Mouse (Mus musculus): ENCODE measurements around the gene Bicd2. TPM values are rescaled to one million over a fixed set of nuclear protein-coding genes. Genes with fewer than 3 reads are reported as not detected.

Bicd2 gene
- polyA plus RNA-seq, 1 experiment: 63.2 TPM

DNA sequence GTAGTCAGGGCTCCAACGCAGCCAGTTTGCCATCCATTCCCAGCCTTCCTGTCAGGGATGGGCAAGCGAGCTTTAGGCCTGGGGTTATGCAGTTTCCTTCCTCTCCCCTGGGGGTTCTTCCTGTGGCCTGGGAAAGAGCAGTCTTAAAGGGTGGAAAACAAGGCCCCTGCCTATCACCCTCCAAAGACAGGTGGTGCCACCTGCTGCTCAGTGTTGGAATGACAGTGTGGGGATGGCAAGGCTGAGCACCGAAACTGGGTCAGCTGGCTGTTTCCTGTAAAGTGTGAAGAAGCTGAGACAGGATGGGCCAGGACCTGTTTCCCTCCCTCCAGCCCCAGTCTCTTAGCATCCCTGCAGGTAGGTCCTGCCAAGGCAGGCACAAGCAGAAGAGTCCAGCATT is 39.8 kb downstream of the Bicd2 start:
- TF ChIP-seq CTCF (IDR thresholded peaks at IDR 0.05; ENCODE audit: insufficient read depth, low read length): peak; percentile 98
- TF ChIP-seq POLR2A (IDR thresholded peaks at IDR 0.05; ENCODE audit: borderline replicate concordance, extremely low read depth, low read depth, low read length): no peak
- WGBS: 12% methylated on average over 3 of the region's 3 CpGs
- Histone ChIP-seq H3K4me1 (ENCODE audit: control insufficient read depth, insufficient read depth, low read length) (peaks cover 6% of the 10 kb centered on the region), H3K4me3 (replicated peaks; ENCODE audit: extremely low read depth, low read depth, low read length) (no peak overlapping the region)
- DNase-seq: peak; percentile 90

DNA sequence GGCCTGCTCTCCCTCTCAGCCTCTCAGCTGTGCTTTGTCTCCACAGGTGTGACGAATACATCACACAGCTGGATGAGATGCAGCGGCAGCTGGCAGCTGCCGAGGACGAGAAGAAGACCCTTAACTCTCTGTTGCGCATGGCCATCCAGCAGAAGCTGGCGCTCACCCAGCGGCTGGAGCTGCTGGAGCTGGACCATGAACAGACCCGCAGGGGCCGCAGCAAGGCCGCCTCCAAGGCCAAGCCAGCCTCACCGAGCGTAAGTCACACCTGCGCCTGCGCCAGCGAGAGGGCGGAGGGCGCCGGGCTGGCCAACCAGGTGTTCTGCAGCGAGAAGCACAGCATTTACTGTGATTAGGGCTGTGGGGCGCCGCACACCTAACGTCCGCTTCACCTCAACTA is 41.6 kb downstream of the Bicd2 start:
- DNase-seq: no peak
- Histone ChIP-seq H3K4me3 (replicated peaks; ENCODE audit: extremely low read depth, low read depth, low read length) (no peak overlapping the region), H3K4me1 (ENCODE audit: control insufficient read depth, insufficient read depth, low read length) (peaks cover 6% of the 10 kb centered on the region)
- 93% methylated on average over 23 of the region's 23 CpGs for WGBS
- no peak for TF ChIP-seq POLR2A (IDR thresholded peaks at IDR 0.05; ENCODE audit: borderline replicate concordance, extremely low read depth, low read depth, low read length)
- no peak for TF ChIP-seq CTCF (IDR thresholded peaks at IDR 0.05; ENCODE audit: insufficient read depth, low read length)

DNA sequence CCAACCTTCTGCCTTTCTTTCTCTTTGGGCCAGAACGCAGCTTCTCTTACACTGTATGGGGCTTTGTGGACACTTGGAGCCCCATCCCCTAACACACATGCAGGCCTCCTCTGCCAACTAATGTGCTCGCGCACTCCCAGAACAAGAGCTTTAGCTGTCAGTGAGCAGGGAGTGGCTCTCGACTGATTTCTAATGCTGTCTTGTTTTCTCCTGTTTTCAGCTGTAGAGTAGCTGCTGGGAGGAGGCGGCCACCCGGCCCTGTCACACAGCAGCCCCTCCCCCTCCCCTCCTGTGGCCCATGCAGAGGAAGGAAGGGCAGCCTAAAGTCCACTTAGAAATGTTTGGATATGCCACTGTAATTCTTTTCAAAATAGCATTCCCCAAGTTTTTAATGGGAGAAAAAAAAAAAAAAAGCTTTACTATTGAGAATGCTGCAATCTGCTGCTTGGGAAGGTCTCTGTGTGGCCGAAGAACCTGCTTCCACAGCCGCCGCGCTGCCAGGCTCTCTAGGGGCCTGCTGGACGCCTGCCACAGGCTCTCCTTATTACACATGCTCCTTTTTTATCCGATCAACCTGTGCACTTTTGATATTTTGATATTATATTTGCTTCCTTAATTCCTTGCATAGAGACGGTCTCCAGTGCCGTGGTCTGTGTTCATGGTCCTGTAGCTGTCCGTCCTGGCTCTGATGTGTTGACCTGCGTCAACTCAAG is 43.5 kb downstream of the Bicd2 start:
- H3K4me1 ChIP-seq (ENCODE audit: control insufficient read depth, insufficient read depth, low read length): peaks cover 6% of the 10 kb centered on the region
- DNase-seq: no peak
- WGBS: 51% methylated on average over 16 of the region's 16 CpGs
- TF ChIP-seq CTCF (IDR thresholded peaks at IDR 0.05; ENCODE audit: insufficient read depth, low read length): no peak
- no peak for TF ChIP-seq POLR2A (IDR thresholded peaks at IDR 0.05; ENCODE audit: borderline replicate concordance, extremely low read depth, low read depth, low read length)
- no peak overlapping the region for H3K4me3 ChIP-seq (replicated peaks; ENCODE audit: extremely low read depth, low read depth, low read length)

DNA sequence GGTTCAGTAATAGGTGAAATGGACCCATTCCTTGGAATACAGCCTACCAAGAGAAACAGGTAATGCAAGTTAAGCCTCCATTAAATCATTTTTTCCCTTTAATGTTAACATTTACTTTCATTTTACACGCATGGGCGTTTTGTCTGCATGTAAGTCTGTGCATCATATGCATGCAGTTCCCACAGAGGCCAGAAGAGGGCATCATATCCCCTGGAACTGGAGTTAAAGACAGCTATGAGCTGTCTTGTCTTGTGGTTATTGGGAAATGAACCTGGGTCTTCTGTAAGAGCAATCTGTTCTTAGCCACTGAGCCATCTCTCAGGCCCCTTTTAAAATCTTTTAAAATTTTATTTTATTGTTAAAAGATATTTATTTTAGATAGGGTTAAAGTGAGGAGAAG is 50.0 kb downstream of the Bicd2 start:
- 96% methylated on average over 2 of the region's 2 CpGs for WGBS
- Histone ChIP-seq H3K4me1 (ENCODE audit: control insufficient read depth, insufficient read depth, low read length) (no peaks in the 10 kb centered on the region; the same call in 1 of the 2 replicates), H3K4me3 (replicated peaks; ENCODE audit: extremely low read depth, low read depth, low read length) (no peak overlapping the region)
- TF ChIP-seq CTCF (IDR thresholded peaks at IDR 0.05; ENCODE audit: insufficient read depth, low read length): no peak
- no peak for TF ChIP-seq POLR2A (IDR thresholded peaks at IDR 0.05; ENCODE audit: borderline replicate concordance, extremely low read depth, low read depth, low read length)
- DNase-seq: no peak

DNA sequence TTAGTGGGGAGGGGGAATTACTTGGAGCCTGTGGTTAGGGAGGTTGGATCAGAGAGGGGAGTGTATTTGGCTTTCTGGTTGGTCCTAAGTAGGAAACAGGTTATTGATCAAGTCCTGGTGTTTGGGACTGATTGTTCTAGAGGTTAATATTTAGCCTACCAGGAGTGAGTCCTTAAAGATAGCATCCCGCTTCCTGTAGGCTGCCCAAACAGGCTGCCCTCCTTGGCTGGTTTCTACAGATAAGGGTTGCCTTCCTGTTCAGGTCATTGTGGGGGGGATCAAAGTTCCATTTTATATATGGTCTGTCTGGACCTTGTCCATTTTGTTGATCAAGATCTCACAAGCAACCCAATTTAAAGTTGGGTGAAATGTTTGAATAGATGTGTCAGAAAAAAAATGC is 52.2 kb downstream of the Bicd2 start:
- Histone ChIP-seq H3K4me1 (ENCODE audit: control insufficient read depth, insufficient read depth, low read length) (no peaks in the 10 kb centered on the region; the same call in 1 of the 2 replicates), H3K4me3 (replicated peaks; ENCODE audit: extremely low read depth, low read depth, low read length) (no peak overlapping the region)
- DNase-seq: no peak
- 60% methylated on average over 1 of the region's 1 CpGs for WGBS
- TF ChIP-seq POLR2A (IDR thresholded peaks at IDR 0.05; ENCODE audit: borderline replicate concordance, extremely low read depth, low read depth, low read length) (no peak), CTCF (IDR thresholded peaks at IDR 0.05; ENCODE audit: insufficient read depth, low read length) (no peak)

DNA sequence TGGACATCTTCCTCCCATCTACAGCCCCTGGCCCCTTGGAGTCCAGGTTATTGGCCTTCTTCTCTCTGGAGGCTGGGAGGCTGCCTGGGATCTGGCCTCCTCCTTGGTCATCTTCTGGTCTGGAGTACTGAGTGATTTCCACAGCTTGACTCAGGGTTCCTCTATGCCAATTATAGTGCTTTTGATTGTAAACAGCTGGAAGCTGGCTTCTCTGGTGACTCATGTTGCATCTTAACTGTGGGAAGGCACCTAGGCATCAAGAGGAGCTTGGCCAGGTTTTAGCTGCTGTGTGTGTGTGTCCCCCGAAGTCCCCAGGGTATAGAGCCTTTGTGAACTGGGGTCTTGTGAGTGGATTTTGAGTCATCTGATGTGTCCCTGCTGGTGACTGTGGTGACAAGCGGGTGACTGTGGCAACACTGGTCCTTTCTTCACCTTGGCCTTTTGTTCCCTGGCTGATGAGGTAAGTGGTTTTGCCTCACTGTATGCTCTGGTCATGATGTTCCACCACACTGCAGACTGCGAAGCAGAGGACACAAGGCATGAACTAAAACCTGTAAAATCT is 53.6 kb downstream of the Bicd2 start:
- no peak for DNase-seq
- no peak for TF ChIP-seq CTCF (IDR thresholded peaks at IDR 0.05; ENCODE audit: insufficient read depth, low read length)
- no peaks in the 10 kb centered on the region; the same call in 1 of the 2 replicates for H3K4me1 ChIP-seq (ENCODE audit: control insufficient read depth, insufficient read depth, low read length)
- 94% methylated on average over 3 of the region's 3 CpGs for WGBS
- H3K4me3 ChIP-seq (replicated peaks; ENCODE audit: extremely low read depth, low read depth, low read length): no peak overlapping the region

DNA sequence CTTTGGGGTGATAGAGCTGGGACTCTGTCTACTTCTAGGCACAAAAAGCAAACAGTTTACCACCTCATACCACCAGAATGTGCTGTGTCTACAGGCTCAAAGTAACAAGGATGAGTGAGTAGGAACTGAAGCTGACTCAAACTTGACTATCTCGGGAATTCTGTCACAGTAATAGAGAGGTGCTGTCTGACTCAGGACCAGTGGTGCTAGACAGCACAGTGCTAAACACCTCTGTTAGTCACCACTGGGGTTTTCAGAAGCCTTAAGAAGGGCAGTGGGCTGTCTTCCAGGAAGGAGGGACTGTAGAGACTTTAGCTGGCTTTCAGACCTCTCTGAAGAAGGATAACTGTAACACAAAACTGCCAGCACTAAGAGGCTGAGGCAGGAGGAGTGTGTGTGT is 55.4 kb downstream of the Bicd2 start:
- TF ChIP-seq POLR2A (IDR thresholded peaks at IDR 0.05; ENCODE audit: borderline replicate concordance, extremely low read depth, low read depth, low read length) (no peak), CTCF (IDR thresholded peaks at IDR 0.05; ENCODE audit: insufficient read depth, low read length) (no peak)
- Histone ChIP-seq H3K4me3 (replicated peaks; ENCODE audit: extremely low read depth, low read depth, low read length) (no peak overlapping the region), H3K4me1 (ENCODE audit: control insufficient read depth, insufficient read depth, low read length) (no peaks in the 10 kb centered on the region; the same call in 1 of the 2 replicates)
- WGBS: 76% methylated on average over 1 of the region's 1 CpGs
- no peak for DNase-seq

DNA sequence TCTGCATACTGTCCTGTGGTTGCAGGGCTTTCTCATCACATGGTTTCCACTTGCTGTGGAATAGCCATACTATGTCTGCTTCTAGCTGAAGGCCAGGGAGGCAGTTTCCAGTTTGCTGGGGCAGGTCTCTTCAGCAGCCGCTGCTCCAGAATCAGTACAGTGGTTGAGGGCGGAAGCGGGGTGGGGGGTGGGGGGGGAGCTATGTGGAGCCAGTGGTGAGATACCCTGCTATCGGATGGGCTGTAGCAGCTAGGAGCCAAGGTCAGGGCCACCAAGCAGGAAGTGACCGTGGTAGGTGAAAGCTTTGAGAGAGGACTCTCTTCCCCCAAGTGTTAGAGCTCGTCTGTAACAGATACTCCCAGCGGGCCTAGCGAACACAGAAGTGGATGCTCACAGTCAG is 56.8 kb downstream of the Bicd2 start:
- 71% methylated on average over 8 of the region's 8 CpGs for WGBS
- no peaks in the 10 kb centered on the region; the same call in 1 of the 2 replicates for H3K4me1 ChIP-seq (ENCODE audit: control insufficient read depth, insufficient read depth, low read length)
- no peak for DNase-seq
- no peak overlapping the region for H3K4me3 ChIP-seq (replicated peaks; ENCODE audit: extremely low read depth, low read depth, low read length)
- TF ChIP-seq POLR2A (IDR thresholded peaks at IDR 0.05; ENCODE audit: borderline replicate concordance, extremely low read depth, low read depth, low read length): no peak
- TF ChIP-seq CTCF (IDR thresholded peaks at IDR 0.05; ENCODE audit: insufficient read depth, low read length): no peak

DNA sequence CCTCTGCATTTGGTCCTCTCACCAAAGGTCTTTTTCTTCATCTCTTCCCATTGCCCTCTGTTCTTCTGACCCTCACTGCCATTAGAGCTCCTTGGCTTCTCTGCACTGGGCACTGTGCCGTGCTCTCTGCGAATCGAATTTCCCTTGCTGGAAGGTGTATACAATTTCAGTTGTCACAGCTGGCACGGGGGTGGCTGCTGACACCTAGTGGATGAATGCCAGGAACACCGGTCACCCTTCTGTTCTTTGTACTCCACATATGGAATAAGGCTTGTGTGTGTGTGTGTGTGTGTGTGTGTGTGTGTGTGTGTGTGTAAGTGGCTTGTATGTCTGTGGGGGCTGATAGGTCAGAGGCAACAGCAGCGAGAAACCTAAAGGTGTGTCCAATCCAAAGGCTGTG is 58.8 kb downstream of the Bicd2 start:
- peak; percentile 64 for TF ChIP-seq CTCF (IDR thresholded peaks at IDR 0.05; ENCODE audit: insufficient read depth, low read length)
- no peak for TF ChIP-seq POLR2A (IDR thresholded peaks at IDR 0.05; ENCODE audit: borderline replicate concordance, extremely low read depth, low read depth, low read length)
- Histone ChIP-seq H3K4me3 (replicated peaks; ENCODE audit: extremely low read depth, low read depth, low read length) (no peak overlapping the region), H3K4me1 (ENCODE audit: control insufficient read depth, insufficient read depth, low read length) (no peaks in the 10 kb centered on the region)
- DNase-seq: no peak
- WGBS: 24% methylated on average over 6 of the region's 6 CpGs

DNA sequence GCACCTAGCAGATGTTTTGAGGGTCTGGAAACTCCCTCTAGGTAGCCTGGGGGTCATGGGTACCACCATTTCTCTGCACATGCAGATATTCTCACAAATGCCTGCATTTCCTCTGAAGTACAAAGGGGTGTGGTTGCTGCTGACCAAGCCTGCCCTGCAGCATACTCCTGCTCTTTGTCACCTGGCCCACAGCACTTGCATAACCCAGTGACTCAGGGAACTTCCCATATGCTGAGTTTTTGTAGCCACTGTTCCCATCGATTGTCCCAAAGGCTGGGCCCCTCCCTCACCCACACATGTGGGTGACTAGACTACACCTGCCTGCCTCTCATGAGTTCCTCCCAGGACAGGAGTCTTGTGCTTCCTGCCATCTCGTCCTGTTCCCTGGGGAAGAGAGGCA is 61.2 kb downstream of the Bicd2 start:
- WGBS: 42% methylated on average over 2 of the region's 2 CpGs
- TF ChIP-seq POLR2A (IDR thresholded peaks at IDR 0.05; ENCODE audit: borderline replicate concordance, extremely low read depth, low read depth, low read length) (no peak), CTCF (IDR thresholded peaks at IDR 0.05; ENCODE audit: insufficient read depth, low read length) (no peak)
- no peak for DNase-seq
- Histone ChIP-seq H3K4me3 (replicated peaks; ENCODE audit: extremely low read depth, low read depth, low read length) (no peak overlapping the region), H3K4me1 (ENCODE audit: control insufficient read depth, insufficient read depth, low read length) (no peaks in the 10 kb centered on the region)
